Mouse (Mus musculus) Patski (cell line): ENCODE data around the gene Nhsl2. TPM values are rescaled to one million over a fixed set of nuclear protein-coding genes. Genes with fewer than 3 reads are reported as not detected.
"Not testable (repeated sequence)": the region's sequence is repeated elsewhere in the genome, so short reads cannot be mapped to it uniquely, and the experiment has no call there.

Experiments used
- ATAC-seq: fragments of 100-300 bp; one replicate; pipeline ENCODE4 v1.8.0; 2021
- CTCF ChIA-PET: fragments of 350-600 bp; sonication (Branson Sonifier 250); formaldehyde crosslinking; loops from one replicate; lab custom pipeline; 2022; ENCODE audit warnings: inconsistent platforms; lab: Charles Lee
- POLR2A ChIA-PET: fragments of 350-600 bp; sonication (Branson Sonifier 250); formaldehyde crosslinking; loops from one replicate; lab custom pipeline; 2022; ENCODE audit warnings: antibody characterized with exemption, inconsistent platforms; lab: Charles Lee
- DNase-seq: peaks from one replicate; pipeline ENCODE4 v3.0.0-alpha.2; 2011; ENCODE audit warnings: low read depth, low spot score
- H3K27me3 ChIP-seq: fragments of 371-371 bp; one replicate; pipeline ENCODE4 v1.5.1; 2021
- CTCF ChIP-seq: fragments of 100-300 bp; IDR thresholded peaks from one replicate; pipeline ENCODE4 v1.5.1; 2021
- in situ Hi-C: fragments of 300-500 bp; cut with MboI; formaldehyde crosslinking; loops from 3 replicates; pipeline ENCODE4 v1.11.1; 2018; ENCODE audit warnings: low pct_unique_long_range_greater_than_20kb, mixed read lengths
- polyA plus RNA-seq: library from polyadenylated mRNA; unstranded; gene quantifications from one replicate; pipeline ENCODE4 v1.2.3, GENCODE M21; 2021

The Nhsl2 gene
- polyA plus RNA-seq, 1 experiment from 2014 or later: 1.9 TPM

DNA sequence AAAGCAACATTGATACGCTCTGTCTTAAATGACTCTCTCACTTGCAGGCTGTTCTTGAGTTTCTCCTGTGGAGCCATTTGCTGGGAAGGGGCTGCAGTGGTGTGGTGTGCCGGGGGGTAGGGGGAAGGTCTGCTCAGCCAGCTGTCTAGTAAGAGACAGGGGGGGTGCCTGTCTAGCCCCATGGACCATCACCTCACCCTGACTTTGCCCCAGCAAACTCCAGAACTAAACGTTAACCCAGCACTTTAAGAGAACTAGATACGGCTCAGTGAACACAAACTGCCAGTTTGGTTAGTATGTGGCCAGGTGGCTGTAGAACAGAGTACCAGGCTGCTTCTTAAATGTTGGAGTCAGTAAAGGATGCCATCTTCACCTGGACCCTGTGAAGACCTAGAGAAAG lies 226.0 kb downstream of the Nhsl2 start:
- DNase-seq (no peak), ATAC-seq (no peak)
- POLR2A ChIA-PET: no interaction called here
- in situ Hi-C loops: loop anchor here (5.0 kb wide), 1 partner anchor 42 kb away; the partner anchor contains the start of gene Pin4
- H3K27me3 ChIP-seq: peaks cover 18% of the 10 kb centered on the region
- CTCF ChIA-PET: no interaction called here
- TF ChIP-seq CTCF: no peak

DNA sequence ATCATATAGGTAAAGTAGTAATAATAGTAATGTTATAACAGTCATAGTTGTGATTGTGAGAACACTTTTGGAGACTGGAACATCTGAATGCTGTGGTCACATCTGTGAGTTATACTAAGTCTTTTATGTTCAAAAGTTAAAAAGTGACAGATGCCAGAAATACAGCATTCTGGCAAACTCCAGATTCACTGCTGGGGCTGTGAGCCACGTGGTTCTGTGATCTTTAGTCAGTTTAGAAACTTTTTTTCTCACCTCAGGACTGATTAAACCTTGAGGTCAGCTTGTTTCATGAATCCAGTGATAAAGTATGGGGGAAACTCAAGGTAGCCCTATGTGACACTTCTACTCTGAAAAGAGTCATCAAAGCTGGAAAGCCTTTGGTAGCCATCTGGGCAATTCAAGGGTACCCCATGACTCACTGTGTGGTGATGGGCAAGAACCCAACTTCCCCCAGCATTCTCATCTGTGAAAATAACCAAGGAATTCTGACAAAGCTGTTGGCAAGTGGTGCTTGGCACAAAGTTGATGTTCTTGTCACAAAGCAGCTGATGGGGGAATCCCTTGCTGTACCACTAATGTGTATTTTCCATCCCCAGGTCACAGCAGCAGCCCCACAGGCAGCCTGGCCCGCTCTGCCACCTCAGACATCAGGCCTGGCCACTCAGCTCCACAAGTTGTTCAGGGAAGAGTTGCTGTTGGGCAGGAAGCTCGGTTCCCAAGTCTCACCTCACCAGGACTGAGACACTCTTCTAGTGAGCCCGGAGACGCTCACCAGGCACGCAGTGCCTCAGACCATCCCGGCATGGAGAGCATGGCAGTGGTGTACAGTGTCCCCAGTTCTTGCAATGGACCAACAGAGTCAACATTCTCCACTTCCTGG lies 227.9 kb downstream of the Nhsl2 start:
- CTCF ChIA-PET: interaction anchor here (1.0 kb wide), 1 partner anchor 10 kb away, joined by 4 read pairs; no protein-coding TSS in a partner anchor
- peak; percentile 31 for ATAC-seq
- H3K27me3 ChIP-seq: peaks cover 18% of the 10 kb centered on the region
- no peak for TF ChIP-seq CTCF
- peak; percentile 43 for DNase-seq
- in situ Hi-C loops: loop anchor here (5.0 kb wide), 1 partner anchor 40 kb away; the partner anchor contains the start of gene Pin4
- POLR2A ChIA-PET: no interaction called here

DNA sequence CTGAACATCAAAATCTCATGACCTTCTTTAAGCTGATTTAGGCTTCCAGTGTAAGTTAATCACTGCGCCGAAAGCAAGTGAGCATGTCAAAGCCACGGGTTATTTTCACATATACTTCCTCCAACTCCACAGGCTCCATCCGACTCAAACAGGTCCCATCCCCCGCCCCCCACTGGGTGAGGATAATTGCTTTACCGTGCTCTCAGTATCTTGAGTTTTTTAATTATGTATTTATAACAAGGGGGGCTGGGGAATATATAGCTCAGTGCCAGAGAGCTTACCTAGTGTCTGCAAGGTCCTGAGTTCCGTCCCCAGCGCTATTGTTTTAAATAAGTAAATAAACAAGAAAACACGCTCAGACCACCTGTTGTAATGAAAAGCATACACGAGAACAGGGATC lies 231.9 kb downstream of the Nhsl2 start:
- in situ Hi-C loops: no loop called here
- ChIA-PET POLR2A (no interaction called here), CTCF (no interaction called here)
- TF ChIP-seq CTCF: no peak
- ATAC-seq (no peak), DNase-seq (no peak)
- peaks cover 17% of the 10 kb centered on the region for H3K27me3 ChIP-seq

DNA sequence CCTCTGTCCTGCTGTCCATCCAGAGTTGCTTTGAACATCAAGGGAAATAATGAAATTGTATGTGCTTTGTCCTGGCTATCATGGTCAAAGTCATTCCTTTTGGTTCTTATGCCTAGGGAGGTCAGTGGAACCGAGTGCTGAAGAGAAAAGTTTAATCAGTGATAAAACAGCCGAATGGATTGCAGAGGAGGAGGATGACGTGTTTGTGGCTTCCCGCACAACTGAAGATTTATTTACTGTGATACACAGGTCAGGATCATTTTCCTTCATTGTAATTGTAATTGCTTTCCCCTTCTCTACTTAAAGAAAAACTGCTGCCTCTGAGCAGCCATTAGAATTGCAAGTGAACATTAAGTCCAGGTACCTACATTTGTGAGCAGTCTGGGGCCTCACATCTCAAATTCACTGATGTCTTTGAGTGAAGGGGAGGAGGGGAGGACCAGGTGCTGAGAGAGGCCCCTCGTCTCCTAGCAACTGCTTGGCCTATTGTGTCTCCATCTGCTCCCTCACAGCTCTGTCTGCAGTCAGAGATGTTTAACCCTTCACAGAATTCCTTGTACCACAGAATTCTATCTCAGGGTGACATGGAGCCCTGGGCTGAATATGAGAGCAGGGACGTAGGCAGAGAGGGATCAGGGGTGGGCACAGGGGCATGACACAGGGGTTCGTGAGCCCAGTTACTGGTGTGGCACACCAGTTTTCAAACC lies 232.5 kb downstream of the Nhsl2 start:
- ChIA-PET CTCF (interaction anchor here (1.1 kb wide), 1 partner anchor 28 kb away, joined by 3 read pairs; no protein-coding TSS in a partner anchor), POLR2A (no interaction called here)
- no peak for TF ChIP-seq CTCF
- in situ Hi-C loops: no loop called here
- DNase-seq: no peak
- peaks cover 12% of the 10 kb centered on the region for H3K27me3 ChIP-seq
- ATAC-seq: no peak

DNA sequence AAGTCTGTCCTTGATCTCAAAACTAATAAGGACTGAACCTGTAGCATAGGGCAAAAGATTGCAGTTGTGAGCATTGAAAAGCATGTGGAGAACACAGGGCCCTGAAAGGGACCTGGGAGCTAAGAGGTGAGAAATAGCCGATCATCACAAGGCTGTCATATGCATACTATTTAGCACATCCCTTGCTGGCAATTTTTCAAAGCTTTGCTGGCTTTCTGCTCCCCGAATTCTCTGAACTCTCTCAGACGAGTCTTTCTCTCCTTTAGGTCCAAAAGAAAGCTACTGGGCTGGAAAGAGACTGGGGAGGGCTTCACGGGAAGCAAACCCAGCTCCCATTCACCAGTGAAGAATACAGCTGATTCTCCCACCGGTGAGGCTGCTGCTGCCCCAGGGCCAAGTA lies 233.2 kb downstream of the Nhsl2 start:
- no peak for TF ChIP-seq CTCF
- ATAC-seq (no peak), DNase-seq (no peak)
- peaks cover 16% of the 10 kb centered on the region for H3K27me3 ChIP-seq
- in situ Hi-C loops: no loop called here
- POLR2A ChIA-PET: no interaction called here
- CTCF ChIA-PET: interaction anchor here (1.1 kb wide), 1 partner anchor 29 kb away, joined by 3 read pairs; no protein-coding TSS in a partner anchor

DNA sequence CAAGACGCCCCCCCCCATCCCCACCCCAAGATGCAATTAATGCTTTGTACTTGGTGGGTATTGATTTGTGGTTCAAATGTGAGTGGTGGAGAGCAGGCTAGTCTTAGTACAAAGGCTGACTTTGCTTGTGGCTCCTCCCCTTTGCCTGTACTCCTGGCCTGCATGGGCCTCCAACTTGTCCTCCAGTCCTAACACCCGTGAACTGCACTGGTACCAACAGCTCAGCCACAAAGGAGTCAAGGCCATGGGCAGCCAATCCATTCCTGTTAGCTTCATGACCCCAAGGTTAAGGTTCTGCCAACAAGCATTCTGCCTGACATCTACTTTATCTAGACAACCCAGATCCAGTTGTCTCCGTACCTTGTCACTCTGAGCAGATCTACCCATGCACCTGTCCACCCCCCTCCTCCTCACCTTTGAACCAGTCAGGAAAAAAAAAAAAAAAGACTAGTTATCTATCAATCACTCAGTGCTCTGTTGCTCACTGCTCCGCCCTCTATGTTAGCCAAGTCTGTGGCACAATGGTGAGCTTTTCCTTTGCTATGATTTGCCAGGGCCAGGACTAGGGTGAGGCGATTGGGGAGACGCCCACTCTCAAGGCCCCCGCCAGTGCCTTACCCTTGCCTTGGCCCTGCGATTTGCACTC lies 236.7 kb downstream of the Nhsl2 start:
- POLR2A ChIA-PET: no interaction called here
- no peak for TF ChIP-seq CTCF
- no peak for DNase-seq
- peaks cover 13% of the 10 kb centered on the region for H3K27me3 ChIP-seq
- in situ Hi-C loops: no loop called here
- CTCF ChIA-PET: no interaction called here
- ATAC-seq: no peak

DNA sequence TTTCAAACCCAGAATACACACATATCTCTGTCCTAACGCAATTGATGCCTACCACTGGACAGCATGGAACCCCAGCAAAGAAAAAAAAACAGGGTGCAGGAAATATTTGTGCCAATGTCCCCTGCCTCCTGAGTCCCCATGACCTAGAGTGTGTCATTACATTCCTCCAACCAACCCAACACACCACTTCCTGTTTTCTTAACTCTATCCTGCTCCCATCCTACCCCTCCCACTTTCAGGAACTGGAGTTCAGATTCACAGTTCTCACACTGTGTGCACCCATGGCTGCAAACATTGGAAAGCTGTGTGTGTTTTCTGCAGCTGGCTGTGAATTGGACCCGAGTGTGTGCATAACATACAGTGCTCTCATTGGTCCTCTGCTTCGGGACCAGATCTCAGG lies 241.4 kb downstream of the Nhsl2 start:
- in situ Hi-C loops: no loop called here
- ATAC-seq (no peak), DNase-seq (no peak)
- no peak for TF ChIP-seq CTCF
- CTCF ChIA-PET: interaction anchor here (0.6 kb wide), 1 partner anchor 54 kb away, joined by 3 read pairs; no protein-coding TSS in a partner anchor
- POLR2A ChIA-PET: no interaction called here
- peaks cover 16% of the 10 kb centered on the region for H3K27me3 ChIP-seq

DNA sequence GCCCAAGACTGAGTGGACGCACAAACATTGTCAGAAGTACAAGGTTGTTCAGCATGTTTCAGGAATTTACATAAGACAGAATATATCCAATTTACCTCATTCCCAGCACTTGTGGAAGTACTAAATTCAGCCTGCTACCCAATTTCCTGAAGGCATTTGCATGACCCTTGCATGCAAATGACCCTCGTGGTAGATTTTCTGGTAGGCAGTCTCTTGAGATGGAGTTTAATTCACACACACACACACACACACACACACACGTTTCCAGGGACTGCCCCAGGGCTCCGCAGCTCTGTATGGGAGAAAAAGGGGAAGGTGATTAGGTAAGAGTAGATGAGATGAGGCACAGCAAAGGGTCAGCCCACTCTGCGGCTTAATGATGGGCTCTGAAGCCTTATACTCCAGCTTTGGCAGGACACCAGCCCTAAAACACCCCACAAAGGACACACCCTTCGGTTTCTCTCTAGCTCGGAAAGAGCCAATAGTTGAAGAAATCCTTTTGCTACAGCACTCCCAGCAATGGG lies 245.3 kb downstream of the Nhsl2 start:
- H3K27me3 ChIP-seq: peaks cover 11% of the 10 kb centered on the region
- ChIA-PET POLR2A (no interaction called here), CTCF (interaction anchor here (1.9 kb wide), 1 partner anchor 28 kb away, joined by 5 read pairs; no protein-coding TSS in a partner anchor)
- DNase-seq (no peak), ATAC-seq (no peak)
- in situ Hi-C loops: no loop called here
- no peak for TF ChIP-seq CTCF

DNA sequence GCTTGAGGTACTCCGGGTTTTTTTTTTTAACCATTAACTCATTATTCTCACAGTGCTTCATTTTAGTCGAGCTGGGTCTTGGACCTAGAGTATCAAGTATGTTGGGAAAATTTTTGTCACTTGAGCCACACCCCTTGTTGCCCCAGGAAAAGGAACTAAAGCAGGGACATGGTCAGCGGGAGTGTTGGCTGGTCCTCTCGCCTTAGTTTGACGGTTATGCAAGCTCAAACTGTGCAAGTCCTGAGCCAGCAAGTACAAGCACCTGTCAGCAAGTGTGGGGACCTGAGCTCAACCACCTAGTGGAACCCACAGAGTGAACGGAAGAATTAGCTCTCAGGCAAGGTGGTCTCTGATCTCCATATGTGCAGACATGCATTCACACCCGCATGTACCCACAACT lies 252.7 kb downstream of the Nhsl2 start:
- in situ Hi-C loops: no loop called here
- no peak for TF ChIP-seq CTCF
- ATAC-seq: no peak
- ChIA-PET POLR2A (no interaction called here), CTCF (interaction anchor here (1.2 kb wide), 1 partner anchor 11 kb away, joined by 3 read pairs; no protein-coding TSS in a partner anchor)
- no peak for DNase-seq
- H3K27me3 ChIP-seq: no peaks in the 10 kb centered on the region

DNA sequence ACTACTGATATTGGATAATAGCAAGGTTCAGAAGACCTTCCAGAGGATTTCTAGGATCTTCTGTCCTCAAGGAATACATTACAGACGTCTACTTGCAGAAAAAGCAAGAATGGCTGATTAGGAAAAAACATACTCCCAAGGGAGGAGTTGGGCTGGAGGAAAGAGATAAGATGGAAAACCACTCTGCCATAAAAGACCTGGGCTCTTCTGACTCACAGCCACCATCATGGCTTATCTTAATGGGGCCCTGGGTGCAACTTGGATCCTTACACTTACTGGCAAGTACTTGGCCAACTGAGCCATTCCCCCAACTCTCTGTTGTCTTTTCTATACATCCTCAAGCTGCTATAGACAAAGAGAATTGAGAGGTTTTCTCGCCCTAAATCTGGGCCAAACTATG lies 254.6 kb downstream of the Nhsl2 start:
- ATAC-seq, CTCF ChIA-PET, H3K27me3 ChIP-seq, DNase-seq, in situ Hi-C loops, POLR2A ChIA-PET: not testable (repeated sequence)

DNA sequence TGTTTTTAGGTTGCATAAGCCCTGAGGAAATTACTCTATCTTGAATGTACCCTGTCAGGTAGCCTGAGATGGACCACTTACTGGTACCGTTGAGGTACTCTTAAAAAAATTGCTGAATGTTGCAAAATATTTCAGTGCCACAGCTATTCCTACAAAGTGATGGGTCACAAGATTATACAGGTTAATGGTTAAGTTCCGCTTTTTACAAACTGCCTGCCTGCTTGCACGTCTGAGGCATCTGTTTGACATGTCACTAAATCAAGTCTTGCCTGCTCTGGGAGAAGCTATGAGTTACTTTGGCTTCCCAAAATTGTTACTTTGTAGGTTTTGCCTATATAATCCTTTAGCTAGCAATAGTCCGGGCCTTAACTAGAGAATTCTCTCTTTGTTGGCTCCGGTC lies 260.2 kb downstream of the Nhsl2 start:
- peaks cover 11% of the 10 kb centered on the region for H3K27me3 ChIP-seq
- CTCF ChIA-PET, ATAC-seq, in situ Hi-C loops, DNase-seq: not testable (repeated sequence)
- POLR2A ChIA-PET: interaction anchor here (0.6 kb wide), 1 partner anchor 425 kb away, joined by 3 read pairs; no protein-coding TSS in a partner anchor
